Mouse (Mus musculus) G1E (cell line): ENCODE measurements around the gene Tmem245. TPM values are rescaled to one million over a fixed set of nuclear protein-coding genes. Genes with fewer than 3 reads are reported as not detected.

Experiments
- ATAC-seq: 2 replicates; pipeline ENCODE4 v1.8.0; 2016; ENCODE audit warnings: mild to moderate bottlenecking; ENCODE audit not compliant: insufficient number of reproducible peaks, poor library complexity, low FRiP score, severe bottlenecking; ENCODE audit errors: extremely low read depth
- DNase-seq: peaks from one replicate; pipeline ENCODE4 v3.0.0; 2012; ENCODE audit warnings: low spot score
- H3K27me3 ChIP-seq: 2 replicates; pipeline ENCODE4 v1.6.1; 2012; ENCODE audit warnings: mild to moderate bottlenecking, low read length, inconsistent platforms; ENCODE audit not compliant: insufficient read depth
- H3K36me3 ChIP-seq: replicated peaks from 2 replicates; pipeline ENCODE3; 2012; ENCODE audit warnings: mild to moderate bottlenecking, inconsistent platforms
- H3K4me1 ChIP-seq: 2 replicates; pipeline ENCODE4 v1.6.1; 2012; ENCODE audit warnings: low read depth, low read length, inconsistent platforms, mixed read lengths; ENCODE audit not compliant: insufficient read depth
- H3K4me3 ChIP-seq: 2 replicates; pipeline ENCODE4 v1.5.1; 2012; ENCODE audit warnings: low read depth, mild to moderate bottlenecking, inconsistent platforms, low read length, moderate library complexity, mixed read lengths
- H3K9me3 ChIP-seq: replicated peaks from 2 replicates; pipeline ENCODE4 v1.6.1; 2012; ENCODE audit warnings: inconsistent platforms
- CTCF ChIP-seq: IDR thresholded peaks from 2 replicates; pipeline ENCODE4 v1.5.1; 2012; ENCODE audit warnings: low read depth, low read length, inconsistent platforms, mixed read lengths
- GATA1 ChIP-seq: IDR thresholded peaks from 2 replicates; pipeline ENCODE4 v1.6.1; 2012; ENCODE audit warnings: borderline replicate concordance, low read length, inconsistent platforms, mixed read lengths
- GATA2 ChIP-seq: IDR thresholded peaks from 2 replicates; pipeline ENCODE4 v1.6.1; 2012; ENCODE audit warnings: low read depth, low read length, inconsistent platforms, borderline replicate concordance
- POLR2AphosphoS5 ChIP-seq: IDR thresholded peaks from 2 replicates; pipeline ENCODE4 v1.6.1; 2012; ENCODE audit warnings: low read depth, low read length, inconsistent platforms; ENCODE audit not compliant: insufficient replicate concordance
- TAL1 ChIP-seq: conservative IDR thresholded peaks from 2 replicates; pipeline ENCODE4 v1.6.1; 2012; ENCODE audit warnings: low read depth, low read length, inconsistent platforms, mixed read lengths
- polyA plus RNA-seq: library from polyadenylated mRNA; stranded (reverse); fragments of >175 nt; gene quantifications from 2 replicates; pipeline ENCODE4 v1.2.3, GENCODE M21; 2012
- total RNA-seq, 2 experiments: library from RNA; stranded (forward) in 1 of 2; stranded (reverse) in 1 of 2; fragments of 200-1000 nt in 1 of 2; fragments of >200 nt in 1 of 2; fragmentation: Nextera tagmentation in 1 of 2; gene quantifications; 2 replicates each; pipeline ENCODE4 v1.2.3; 2014 to 2017

The Tmem245 gene
- total and polyA plus RNA-seq, 3 experiments, result 0.90 to 28.8 (median 9.1) TPM

GRCm38 (mm10) chr4:56914761-56915160 is 32.5 kb downstream of the Tmem245 start:
- Histone ChIP-seq H3K27me3 (no peaks in the 10 kb centered on the region), H3K36me3 (peaks cover 87% of the 10 kb centered on the region), H3K4me1 (no peaks in the 10 kb centered on the region), H3K9me3 (no peaks in the 10 kb centered on the region), H3K4me3 (no peak overlapping the region)
- no peak for ATAC-seq
- TF ChIP-seq GATA2 (no peak), CTCF (no peak), POLR2AphosphoS5 (no peak), TAL1 (no peak), GATA1 (no peak)
- DNase-seq, result no peak

GRCm38 (mm10) chr4:56914338-56914737 is 32.9 kb downstream of the Tmem245 start:
- DNase-seq, result no peak
- Histone ChIP-seq H3K27me3 (no peaks in the 10 kb centered on the region), H3K9me3 (no peaks in the 10 kb centered on the region), H3K4me1 (no peaks in the 10 kb centered on the region), H3K36me3 (peaks cover 88% of the 10 kb centered on the region), H3K4me3 (no peak overlapping the region)
- no peak for ATAC-seq
- TF ChIP-seq CTCF (no peak), GATA1 (no peak), POLR2AphosphoS5 (no peak), GATA2 (no peak), TAL1 (no peak)

DNA sequence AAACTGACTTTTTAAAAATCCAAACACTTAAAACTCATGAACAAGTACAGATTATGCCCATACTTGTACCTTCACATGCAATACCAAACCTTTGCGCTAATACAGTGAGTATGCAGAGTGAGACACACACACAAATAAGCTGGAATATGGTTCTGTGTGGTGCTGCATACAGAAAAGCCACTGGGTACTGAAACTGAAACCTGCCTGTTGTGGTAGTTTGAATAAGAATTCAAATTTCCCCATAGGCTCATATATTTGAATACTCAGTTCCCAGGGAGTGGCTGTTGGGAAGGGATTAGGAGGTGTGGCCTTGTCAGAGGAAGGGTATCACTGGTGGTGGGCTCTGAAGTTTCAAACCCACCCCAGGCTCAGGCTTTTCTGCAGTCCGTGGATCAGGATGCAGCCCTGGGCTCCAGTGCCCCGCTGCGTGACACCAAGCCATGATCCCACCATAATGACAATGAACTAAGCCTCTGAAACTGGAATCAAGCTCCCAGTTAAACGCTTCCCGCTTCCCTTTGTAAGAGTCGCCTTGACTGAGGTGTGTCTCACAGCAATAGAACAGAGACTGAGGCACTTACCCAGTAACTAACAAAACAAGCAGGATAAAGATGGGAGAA is 34.7 kb downstream of the Tmem245 start:
- H3K4me3 ChIP-seq, result no peak overlapping the region
- DNase-seq, result no peak
- TF ChIP-seq POLR2AphosphoS5 (no peak), TAL1 (no peak), CTCF (no peak), GATA2 (no peak), GATA1 (no peak)
- no peak for ATAC-seq
- no peaks in the 10 kb centered on the region for H3K27me3 ChIP-seq
- no peaks in the 10 kb centered on the region for H3K9me3 ChIP-seq
- H3K36me3 ChIP-seq, result peaks cover 91% of the 10 kb centered on the region
- H3K4me1 ChIP-seq, result no peaks in the 10 kb centered on the region

- H3K4me3 ChIP-seq, result no peak overlapping the region
- ATAC-seq (no peak), DNase-seq (no peak)
- no peaks in the 10 kb centered on the region for H3K4me1 ChIP-seq
- peaks cover 86% of the 10 kb centered on the region for H3K36me3 ChIP-seq
- H3K27me3 ChIP-seq, result no peaks in the 10 kb centered on the region
- H3K9me3 ChIP-seq, result no peaks in the 10 kb centered on the region
- TF ChIP-seq TAL1, result no peak
- no peak for TF ChIP-seq GATA1
- no peak for TF ChIP-seq CTCF
- no peak for TF ChIP-seq GATA2
- TF ChIP-seq POLR2AphosphoS5, result no peak
Measured at GRCm38 (mm10) chr4:56909568-56909967, 37.7 kb downstream of the Tmem245 start.

GRCm38 (mm10) chr4:56907671-56908070 is 39.6 kb downstream of the Tmem245 start:
- Histone ChIP-seq H3K36me3 (peaks cover 87% of the 10 kb centered on the region), H3K4me3 (no peak overlapping the region), H3K27me3 (no peaks in the 10 kb centered on the region), H3K9me3 (no peaks in the 10 kb centered on the region), H3K4me1 (no peaks in the 10 kb centered on the region)
- DNase-seq, result no peak
- no peak for ATAC-seq
- TF ChIP-seq GATA1 (no peak), CTCF (no peak), GATA2 (no peak), TAL1 (no peak), POLR2AphosphoS5 (no peak)

- ATAC-seq, result no peak
- H3K36me3 ChIP-seq, result peaks cover 89% of the 10 kb centered on the region
- no peaks in the 10 kb centered on the region for H3K4me1 ChIP-seq
- TF ChIP-seq POLR2AphosphoS5, result no peak
- no peak for TF ChIP-seq TAL1
- TF ChIP-seq GATA2, result no peak
- no peak for TF ChIP-seq GATA1
- TF ChIP-seq CTCF, result no peak
- H3K4me3 ChIP-seq, result no peak overlapping the region
- H3K9me3 ChIP-seq, result no peaks in the 10 kb centered on the region
- no peak for DNase-seq
- H3K27me3 ChIP-seq, result no peaks in the 10 kb centered on the region
Measured at GRCm38 (mm10) chr4:56906926-56907325, 40.3 kb downstream of the Tmem245 start.
